Mouse (Mus musculus): Measurements from ENCODE around the gene Ap1m2. TPM values are rescaled to one million over a fixed set of nuclear protein-coding genes. Genes with fewer than 3 reads are reported as not detected.
"Not testable (repeated sequence)": the region's sequence is repeated elsewhere in the genome, so short reads cannot be mapped to it uniquely, and the experiment has no call there.

Gene Ap1m2
- total RNA-seq, 2 experiments from 2014 or later: not detected

GRCm38 (mm10) chr9:21291022-21291787, 20.9 kb downstream of the Ap1m2 start, which contains the start of gene Cdkn2d:
Gene Cdkn2d, minus strand, starts transcription at chr9:21291407.
- peak; percentile 97 for DNase-seq (ENCODE audit: low spot score in 2 of 2)

GRCm38 (mm10) chr9:21290589-21290988, 21.5 kb downstream of the Ap1m2 start:
- DNase-seq (ENCODE audit: low spot score in 2 of 2): no peak

GRCm38 (mm10) chr9:21289337-21289671, 22.8 kb downstream of the Ap1m2 start:
- no peak for DNase-seq (ENCODE audit: low spot score in 2 of 2)

GRCm38 (mm10) chr9:21288404-21289336, 23.5 kb downstream of the Ap1m2 start:
- DNase-seq (ENCODE audit: low spot score in 2 of 2): peak; percentile 38 to 39

GRCm38 (mm10) chr9:21287571-21288402, 24.4 kb downstream of the Ap1m2 start, which contains the start of gene Kri1:
Gene Kri1, minus strand, starts transcription at chr9:21287969.
- DNase-seq (ENCODE audit: low spot score in 2 of 2): peak; percentile 94 to 97

GRCm38 (mm10) chr9:21286753-21287152, 25.4 kb downstream of the Ap1m2 start:
- no peak for DNase-seq (ENCODE audit: low spot score in 2 of 2)

- no peak for DNase-seq (ENCODE audit: low spot score in 2 of 2)
Measured at GRCm38 (mm10) chr9:21283994-21284393, 28.1 kb downstream of the Ap1m2 start.

- no peak for DNase-seq (ENCODE audit: low spot score in 2 of 2)
Measured at GRCm38 (mm10) chr9:21283591-21283990, 28.5 kb downstream of the Ap1m2 start.

GRCm38 (mm10) chr9:21277776-21278175, 34.4 kb downstream of the Ap1m2 start:
- no peak for DNase-seq (ENCODE audit: low spot score in 2 of 2)

GRCm38 (mm10) chr9:21276307-21276706, 35.8 kb downstream of the Ap1m2 start:
- no peak for DNase-seq (ENCODE audit: low spot score in 2 of 2)

- DNase-seq (ENCODE audit: low spot score in 2 of 2): no peak
Measured at GRCm38 (mm10) chr9:21275727-21276126, 36.4 kb downstream of the Ap1m2 start.

GRCm38 (mm10) chr9:21275013-21275710, 37.0 kb downstream of the Ap1m2 start:
- no peak for DNase-seq (ENCODE audit: low spot score in 2 of 2)

GRCm38 (mm10) chr9:21274336-21274735, 37.8 kb downstream of the Ap1m2 start:
- no peak for DNase-seq (ENCODE audit: low spot score in 2 of 2)

GRCm38 (mm10) chr9:21273520-21274228, 38.5 kb downstream of the Ap1m2 start:
- no peak for DNase-seq (ENCODE audit: low spot score in 2 of 2)

GRCm38 (mm10) chr9:21273094-21273493, 39.0 kb downstream of the Ap1m2 start:
- DNase-seq (ENCODE audit: low spot score in 2 of 2): no peak

- no peak for DNase-seq (ENCODE audit: low spot score in 2 of 2)
Measured at GRCm38 (mm10) chr9:21272391-21272790, 39.7 kb downstream of the Ap1m2 start.

- not testable (repeated sequence) for DNase-seq (ENCODE audit: low spot score in 2 of 2)
Measured at GRCm38 (mm10) chr9:21269590-21269989, 42.5 kb downstream of the Ap1m2 start.

- no peak for DNase-seq (ENCODE audit: low spot score in 2 of 2)
Measured at GRCm38 (mm10) chr9:21268305-21268704, 43.8 kb downstream of the Ap1m2 start.

GRCm38 (mm10) chr9:21266889-21267288, 45.2 kb downstream of the Ap1m2 start:
- DNase-seq (ENCODE audit: low spot score in 2 of 2): no peak

GRCm38 (mm10) chr9:21265611-21266010, 46.5 kb downstream of the Ap1m2 start:
- no peak for DNase-seq (ENCODE audit: low spot score in 2 of 2)
